Mouse (Mus musculus): ENCODE results near the gene Vsig10l. TPM values are rescaled to one million over a fixed set of nuclear protein-coding genes. Genes with fewer than 3 reads are reported as not detected.

Vsig10l gene
- total RNA-seq (2014; fragmentation: Nextera tagmentation) (5.9 and 10.4 TPM in 2 replicates), total RNA-seq (2017) (4.3 and 4.4 TPM in 2 replicates)

- ATAC-seq (replicated peaks; ENCODE audit: poor library complexity, severe bottlenecking) = no peak
These were observed at the start of gene Vsig10l for GRCm38 (mm10) chr7:43462851-43463250. Gene Vsig10l (plus strand): TSS chr7:43463151.

GRCm38 (mm10) chr7:43417298-43417697, 45.7 kb upstream of the Vsig10l start:
- no peak for ATAC-seq (replicated peaks; ENCODE audit: poor library complexity, severe bottlenecking)

GRCm38 (mm10) chr7:43422995-43423617, 39.8 kb upstream of the Vsig10l start:
- ATAC-seq (replicated peaks; ENCODE audit: poor library complexity, severe bottlenecking) = peak; percentile 93

GRCm38 (mm10) chr7:43423991-43424625, 38.8 kb upstream of the Vsig10l start:
- ATAC-seq (replicated peaks; ENCODE audit: poor library complexity, severe bottlenecking) = no peak

- no peak for ATAC-seq (replicated peaks; ENCODE audit: poor library complexity, severe bottlenecking)
These were observed 35.5 kb upstream of the Vsig10l start, which contains the start of gene Lim2 for GRCm38 (mm10) chr7:43427406-43427805. Gene Lim2 (plus strand): TSS chr7:43427670.

- no peak for ATAC-seq (replicated peaks; ENCODE audit: poor library complexity, severe bottlenecking)
These were observed 33.5 kb upstream of the Vsig10l start for GRCm38 (mm10) chr7:43429500-43429899.

- ATAC-seq (replicated peaks; ENCODE audit: poor library complexity, severe bottlenecking) = no peak
These were observed 30.1 kb upstream of the Vsig10l start for GRCm38 (mm10) chr7:43432891-43433290.

- ATAC-seq (replicated peaks; ENCODE audit: poor library complexity, severe bottlenecking) = no peak
These were observed 28.3 kb upstream of the Vsig10l start for GRCm38 (mm10) chr7:43434676-43435075.

- peak; percentile 57 for ATAC-seq (replicated peaks; ENCODE audit: poor library complexity, severe bottlenecking)
These were observed 26.4 kb upstream of the Vsig10l start, which contains the start of gene Nkg7 for GRCm38 (mm10) chr7:43436341-43437255. Gene Nkg7 (plus strand): TSS chr7:43437073.

- no peak for ATAC-seq (replicated peaks; ENCODE audit: poor library complexity, severe bottlenecking)
These were observed 24.3 kb upstream of the Vsig10l start for GRCm38 (mm10) chr7:43438611-43439010.

- no peak for ATAC-seq (replicated peaks; ENCODE audit: poor library complexity, severe bottlenecking)
These were observed 22.5 kb upstream of the Vsig10l start, which contains the start of gene Cldnd2 for GRCm38 (mm10) chr7:43440482-43440881. Gene Cldnd2 (plus strand): TSS chr7:43440782.

- no peak for ATAC-seq (replicated peaks; ENCODE audit: poor library complexity, severe bottlenecking)
These were observed 21.9 kb upstream of the Vsig10l start for GRCm38 (mm10) chr7:43441071-43441470.

GRCm38 (mm10) chr7:43442684-43443083, 20.3 kb upstream of the Vsig10l start:
- ATAC-seq (replicated peaks; ENCODE audit: poor library complexity, severe bottlenecking) = no peak

GRCm38 (mm10) chr7:43443126-43443916, 19.6 kb upstream of the Vsig10l start:
- peak; percentile 65 for ATAC-seq (replicated peaks; ENCODE audit: poor library complexity, severe bottlenecking)

GRCm38 (mm10) chr7:43443917-43444293, 19.0 kb upstream of the Vsig10l start, which contains the start of the genes Etfb and Gm45233:
Gene Etfb (plus strand): TSS chr7:43444083.
Gene Gm45233 (plus strand): TSS chr7:43444128.
- ATAC-seq (replicated peaks; ENCODE audit: poor library complexity, severe bottlenecking) = peak; percentile 70

GRCm38 (mm10) chr7:43447801-43448200, 15.2 kb upstream of the Vsig10l start:
- ATAC-seq (replicated peaks; ENCODE audit: poor library complexity, severe bottlenecking) = peak; percentile 12

GRCm38 (mm10) chr7:43448246-43448645, 14.7 kb upstream of the Vsig10l start:
- ATAC-seq (replicated peaks; ENCODE audit: poor library complexity, severe bottlenecking) = no peak

- no peak for ATAC-seq (replicated peaks; ENCODE audit: poor library complexity, severe bottlenecking)
These were observed 13.1 kb upstream of the Vsig10l start for GRCm38 (mm10) chr7:43449811-43450210.

GRCm38 (mm10) chr7:43451726-43452125, 11.2 kb upstream of the Vsig10l start:
- ATAC-seq (replicated peaks; ENCODE audit: poor library complexity, severe bottlenecking) = no peak

- ATAC-seq (replicated peaks; ENCODE audit: poor library complexity, severe bottlenecking) = peak; percentile 86
These were observed 10.3 kb upstream of the Vsig10l start for GRCm38 (mm10) chr7:43452609-43453008.
